Mouse (Mus musculus): ENCODE data around the gene Arhgef39. TPM values are rescaled to one million over a fixed set of nuclear protein-coding genes. Genes with fewer than 3 reads are reported as not detected.
A peak's percentile ranks its signal among the peaks of the same experiment; 100 is the strongest.

Arhgef39 gene
- polyA plus RNA-seq, 1 experiment from 2014 or later: 35.2 TPM

DNA sequence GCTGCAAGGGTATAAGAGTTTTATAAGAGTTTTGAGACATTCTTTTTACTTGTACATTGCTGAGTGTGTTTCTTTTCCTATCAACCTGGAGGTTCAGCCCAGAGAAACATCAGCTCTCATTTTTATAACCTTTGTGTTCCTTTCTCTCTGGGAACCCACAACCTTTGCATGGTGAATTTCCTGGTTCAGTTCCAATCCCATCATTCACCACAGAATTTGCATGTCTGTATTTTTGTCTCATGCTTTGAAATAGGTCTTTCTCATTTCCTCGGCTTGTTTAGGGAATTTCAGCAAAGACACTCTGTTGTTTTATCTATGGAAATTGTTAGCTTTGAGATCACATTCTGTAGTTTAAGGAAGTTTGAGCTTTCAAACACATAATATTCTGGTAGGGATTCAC lies 25.9 kb downstream of the Arhgef39 start:
- 78% methylated on average over 1 of the region's 1 CpGs for WGBS
- Histone ChIP-seq H3K4me3 (no peak overlapping the region), H3K4me2 (no peak overlapping the region), H3K27me3 (no peaks in the 10 kb centered on the region), H3K27ac (no peak overlapping the region), H3K4me1 (peaks cover 5% of the 10 kb centered on the region), H3K36me3 (no peaks in the 10 kb centered on the region), H3K9ac (no peak overlapping the region), H3K9me3 (no peaks in the 10 kb centered on the region)
- ATAC-seq (ENCODE audit: insufficient number of reproducible peaks, low FRiP score, low TSS enrichment, low read depth): no peak

DNA sequence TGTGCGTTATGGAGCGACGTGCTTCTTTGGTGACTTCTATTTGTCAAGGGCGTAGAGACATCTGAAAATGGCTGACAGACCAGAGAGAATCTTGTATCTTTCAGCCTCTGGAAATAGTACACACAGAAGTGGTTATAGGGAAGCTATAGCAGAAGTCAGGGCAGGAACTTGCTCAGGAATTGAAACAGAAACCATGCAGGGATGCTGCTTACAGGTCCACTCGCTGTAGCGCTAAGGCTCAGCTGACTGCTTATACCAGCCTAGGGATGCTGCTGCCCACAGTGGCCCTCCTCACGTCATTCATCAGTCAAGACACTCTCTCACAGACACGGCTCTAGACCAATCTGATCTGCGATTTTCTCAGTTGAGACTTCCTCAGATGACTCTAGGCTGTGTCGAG lies 29.2 kb downstream of the Arhgef39 start:
- no peaks in the 10 kb centered on the region for H3K9me3 ChIP-seq
- H3K27me3 ChIP-seq: no peaks in the 10 kb centered on the region
- no peak for ATAC-seq (ENCODE audit: insufficient number of reproducible peaks, low FRiP score, low TSS enrichment, low read depth)
- H3K4me2 ChIP-seq: no peak overlapping the region
- no peak overlapping the region for H3K4me3 ChIP-seq
- H3K4me1 ChIP-seq: no peaks in the 10 kb centered on the region
- WGBS: 86% methylated on average over 10 of the region's 10 CpGs
- H3K27ac ChIP-seq: no peak overlapping the region
- no peaks in the 10 kb centered on the region for H3K36me3 ChIP-seq
- H3K9ac ChIP-seq: no peak overlapping the region

DNA sequence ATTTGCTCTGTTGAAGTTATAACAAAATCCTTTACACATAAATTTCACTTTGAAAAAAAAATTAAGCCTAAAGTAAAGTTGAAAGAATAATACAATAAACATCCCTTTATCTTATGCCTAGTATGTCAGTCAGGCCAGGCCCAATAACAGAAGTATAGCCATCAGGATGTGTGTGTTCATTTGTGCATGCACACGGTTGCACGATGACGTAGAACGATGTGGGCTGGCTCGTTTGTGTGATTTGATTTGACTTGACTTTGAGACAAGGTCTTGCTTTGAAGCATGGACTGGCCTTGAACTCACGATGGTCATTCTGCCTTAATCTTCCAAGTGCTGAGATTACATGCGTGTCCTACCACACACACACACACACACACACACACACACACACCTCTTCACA lies 32.6 kb downstream of the Arhgef39 start:
- no peaks in the 10 kb centered on the region for H3K36me3 ChIP-seq
- no peak for ATAC-seq (ENCODE audit: insufficient number of reproducible peaks, low FRiP score, low TSS enrichment, low read depth)
- no peaks in the 10 kb centered on the region for H3K4me1 ChIP-seq
- H3K4me3 ChIP-seq: no peak overlapping the region
- no peaks in the 10 kb centered on the region for H3K27me3 ChIP-seq
- WGBS: 86% methylated on average over 7 of the region's 7 CpGs
- H3K9ac ChIP-seq: no peak overlapping the region
- H3K27ac ChIP-seq: no peak overlapping the region
- no peak overlapping the region for H3K4me2 ChIP-seq
- no peaks in the 10 kb centered on the region for H3K9me3 ChIP-seq

DNA sequence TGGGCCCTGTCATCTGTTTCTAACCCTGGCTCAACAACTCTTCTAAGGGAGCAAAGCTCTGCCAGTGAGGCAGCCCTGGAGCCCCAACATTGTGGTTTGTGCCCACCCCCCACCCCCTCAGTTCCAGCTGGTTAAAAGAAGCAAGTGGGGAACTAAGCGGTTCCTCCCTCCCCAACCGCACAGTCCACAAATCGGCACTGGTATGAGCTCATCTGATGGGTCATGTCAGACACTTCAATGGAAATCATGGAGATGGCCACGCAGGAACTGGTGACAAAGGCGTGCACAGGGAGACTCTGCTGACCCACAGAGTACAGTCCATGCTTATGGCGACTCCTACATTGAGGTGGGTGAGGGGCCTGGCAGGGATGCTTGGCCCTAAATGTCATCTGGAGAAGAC lies 33.6 kb downstream of the Arhgef39 start:
- no peak for ATAC-seq (ENCODE audit: insufficient number of reproducible peaks, low FRiP score, low TSS enrichment, low read depth)
- Histone ChIP-seq H3K4me3 (no peak overlapping the region), H3K4me1 (no peaks in the 10 kb centered on the region), H3K9ac (no peak overlapping the region), H3K9me3 (no peaks in the 10 kb centered on the region), H3K27me3 (no peaks in the 10 kb centered on the region), H3K27ac (no peak overlapping the region), H3K36me3 (no peaks in the 10 kb centered on the region), H3K4me2 (no peak overlapping the region)
- WGBS: 86% methylated on average over 6 of the region's 6 CpGs

DNA sequence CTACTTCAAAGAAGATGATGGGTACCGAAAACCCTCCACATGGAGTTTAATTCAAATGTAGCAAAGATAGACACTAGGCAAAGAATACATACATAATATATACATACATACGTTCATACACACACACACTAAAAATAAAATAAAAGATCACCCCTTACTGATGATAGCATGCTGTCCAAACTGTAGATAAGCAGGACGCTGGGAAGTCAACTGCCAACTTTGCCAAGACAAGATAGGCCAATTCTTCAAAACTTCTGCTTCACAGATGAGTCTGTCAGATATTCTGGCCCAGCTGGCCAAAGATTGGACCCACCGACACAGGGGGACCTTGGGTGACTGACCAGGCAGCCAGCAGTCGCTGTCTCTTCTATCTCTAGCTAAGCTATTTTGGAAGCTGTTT lies 36.4 kb downstream of the Arhgef39 start:
- no peaks in the 10 kb centered on the region for H3K27me3 ChIP-seq
- no peak for ATAC-seq (ENCODE audit: insufficient number of reproducible peaks, low FRiP score, low TSS enrichment, low read depth)
- H3K9me3 ChIP-seq: no peaks in the 10 kb centered on the region
- H3K9ac ChIP-seq: no peak overlapping the region
- H3K4me3 ChIP-seq: no peak overlapping the region
- H3K4me2 ChIP-seq: no peak overlapping the region
- no peaks in the 10 kb centered on the region for H3K4me1 ChIP-seq
- 88% methylated on average over 5 of the region's 5 CpGs for WGBS
- no peak overlapping the region for H3K27ac ChIP-seq
- H3K36me3 ChIP-seq: no peaks in the 10 kb centered on the region

DNA sequence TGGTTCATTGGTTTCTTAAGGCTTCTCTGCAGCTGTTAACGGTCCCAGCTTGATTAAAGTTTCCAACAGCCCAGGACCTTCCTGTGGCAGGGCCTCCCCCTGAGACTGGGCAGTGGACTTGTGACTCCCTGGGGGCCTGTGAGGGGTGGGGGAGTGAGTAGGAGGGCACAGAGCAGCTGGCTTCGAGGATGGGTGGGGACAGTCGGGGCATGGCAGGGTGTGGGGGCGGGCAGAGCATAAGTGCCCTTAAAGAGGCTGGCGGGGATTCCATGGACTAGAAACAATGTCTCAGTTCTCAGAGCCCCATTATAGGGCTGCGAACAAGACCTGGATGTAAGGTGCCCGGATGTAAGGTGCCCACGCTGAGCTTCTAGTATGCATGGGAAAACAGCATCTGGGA lies 42.4 kb downstream of the Arhgef39 start:
- H3K27me3 ChIP-seq: peaks cover 29% of the 10 kb centered on the region
- no peaks in the 10 kb centered on the region for H3K36me3 ChIP-seq
- no peak overlapping the region for H3K4me3 ChIP-seq
- no peak overlapping the region for H3K4me2 ChIP-seq
- 25% methylated on average over 8 of the region's 8 CpGs for WGBS
- peaks cover 19% of the 10 kb centered on the region for H3K4me1 ChIP-seq
- H3K9ac ChIP-seq: no peak overlapping the region
- H3K27ac ChIP-seq: no peak overlapping the region
- ATAC-seq (ENCODE audit: insufficient number of reproducible peaks, low FRiP score, low TSS enrichment, low read depth): no peak
- no peaks in the 10 kb centered on the region for H3K9me3 ChIP-seq

DNA sequence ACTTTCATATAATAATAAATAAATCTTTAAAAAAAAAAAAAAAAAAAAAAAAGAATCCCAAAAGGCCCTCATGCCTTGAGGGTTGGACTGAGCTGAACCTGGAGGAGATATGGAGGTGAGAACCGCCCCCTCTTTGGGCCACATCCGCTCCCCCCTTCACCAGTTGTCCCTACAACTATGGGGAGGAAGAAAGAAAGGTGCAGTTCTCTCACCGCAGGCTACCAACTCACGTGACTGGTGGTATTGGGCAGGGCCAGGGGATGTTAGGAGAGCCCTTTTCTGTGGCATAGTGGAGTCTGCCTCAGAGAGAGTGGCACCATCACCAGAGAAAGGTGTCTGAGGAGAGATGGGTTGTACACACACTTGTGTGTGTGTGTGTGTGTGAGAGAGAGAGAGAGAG lies 43.0 kb downstream of the Arhgef39 start:
- peaks cover 19% of the 10 kb centered on the region for H3K4me1 ChIP-seq
- ATAC-seq (ENCODE audit: insufficient number of reproducible peaks, low FRiP score, low TSS enrichment, low read depth): no peak

DNA sequence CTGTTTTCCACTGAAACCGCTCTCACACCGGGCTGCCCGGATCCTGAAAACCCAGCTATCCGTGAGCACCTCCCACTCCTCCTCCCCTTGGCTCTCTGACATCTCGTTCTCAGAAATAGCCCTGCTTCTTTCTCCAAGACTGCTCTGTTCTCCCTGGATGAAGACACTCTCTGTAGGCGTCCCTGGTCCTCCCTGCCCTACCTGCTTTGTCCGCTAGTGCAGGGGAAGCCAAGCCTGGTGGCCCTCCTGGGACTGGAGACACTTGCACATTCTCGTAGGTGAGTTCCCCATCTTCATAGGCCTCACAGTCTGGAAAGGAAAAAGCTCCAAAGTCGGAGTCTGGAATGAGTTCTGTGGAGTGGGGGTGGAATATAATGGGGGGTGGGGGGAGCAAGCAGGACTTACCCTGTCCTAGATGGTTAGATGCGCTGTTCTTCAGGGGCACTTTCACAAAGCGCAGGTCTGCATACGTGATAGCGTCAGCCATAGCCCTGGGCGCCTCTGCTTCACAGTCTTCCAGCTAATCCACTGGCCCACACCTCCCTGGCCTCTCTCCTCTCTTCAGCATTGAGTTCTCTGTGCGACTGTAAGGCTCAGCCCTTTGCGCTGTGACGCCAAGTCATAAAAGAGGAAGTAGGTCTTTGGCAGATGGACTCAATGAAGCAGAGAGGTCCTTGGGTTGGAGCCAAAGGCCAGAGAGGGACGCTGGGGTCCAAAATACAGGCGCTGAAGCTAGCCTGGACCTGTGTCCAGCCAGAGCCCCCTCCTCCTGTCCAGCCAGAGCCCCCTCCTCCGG lies 45.3 kb downstream of the Arhgef39 start, which contains the start of gene Cd72:
TSS of gene Cd72 (minus strand) at position 588 of the 796 bp plus-strand sequence.
- Histone ChIP-seq H3K36me3 (no peaks in the 10 kb centered on the region), H3K9ac (no peak within 1 kb of the TSS), H3K4me1 (peaks cover 22% of the 10 kb centered on the region), H3K27ac (no peak within 1 kb of the TSS), H3K4me2 (peak within 1 kb of the TSS; percentile 44), H3K9me3 (no peaks in the 10 kb centered on the region), H3K27me3 (peaks cover 30% of the 10 kb centered on the region), H3K4me3 (peak within 1 kb of the TSS; percentile 22)
- ATAC-seq (ENCODE audit: insufficient number of reproducible peaks, low FRiP score, low TSS enrichment, low read depth): no peak
- 27% methylated on average over 20 of the region's 20 CpGs for WGBS

More for the DNA sequence above, 43.0 kb downstream of the Arhgef39 start:
- peaks cover 30% of the 10 kb centered on the region for H3K27me3 ChIP-seq
- H3K4me2 ChIP-seq: no peak overlapping the region
- H3K27ac ChIP-seq: no peak overlapping the region
- H3K9me3 ChIP-seq: no peaks in the 10 kb centered on the region
- H3K4me3 ChIP-seq: no peak overlapping the region
- H3K9ac ChIP-seq: no peak overlapping the region
- H3K36me3 ChIP-seq: no peaks in the 10 kb centered on the region
- WGBS: 20% methylated on average over 4 of the region's 4 CpGs

DNA sequence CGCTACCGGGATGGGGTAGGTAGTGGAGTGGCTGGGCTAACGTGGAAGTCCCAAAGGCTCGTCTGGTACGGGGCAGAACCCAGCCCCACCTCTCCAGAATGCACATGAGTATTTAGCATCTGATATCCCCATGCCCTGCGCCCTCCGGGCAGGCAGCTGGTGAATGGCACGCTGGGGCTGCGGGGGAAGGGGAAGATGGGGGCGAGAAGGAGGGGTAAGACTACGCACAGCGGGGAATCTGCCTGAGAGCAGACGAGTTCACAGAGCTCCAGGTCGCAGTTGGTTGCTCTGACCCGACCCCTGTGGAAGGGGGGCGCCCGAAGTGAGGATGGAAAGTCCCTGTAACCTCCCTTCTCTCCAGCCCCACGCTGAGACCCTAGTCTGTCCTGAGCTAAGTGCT lies 46.1 kb downstream of the Arhgef39 start:
- peaks cover 30% of the 10 kb centered on the region for H3K27me3 ChIP-seq
- H3K9ac ChIP-seq: no peak overlapping the region
- H3K27ac ChIP-seq: no peak overlapping the region
- H3K9me3 ChIP-seq: no peaks in the 10 kb centered on the region
- peak overlapping the region; percentile 22 for H3K4me3 ChIP-seq
- ATAC-seq (ENCODE audit: insufficient number of reproducible peaks, low FRiP score, low TSS enrichment, low read depth): no peak
- H3K36me3 ChIP-seq: peaks cover 2% of the 10 kb centered on the region
- H3K4me1 ChIP-seq: peaks cover 22% of the 10 kb centered on the region
- WGBS: under 1% methylated on average over 18 of the region's 18 CpGs
- H3K4me2 ChIP-seq: peak overlapping the region; percentile 44

DNA sequence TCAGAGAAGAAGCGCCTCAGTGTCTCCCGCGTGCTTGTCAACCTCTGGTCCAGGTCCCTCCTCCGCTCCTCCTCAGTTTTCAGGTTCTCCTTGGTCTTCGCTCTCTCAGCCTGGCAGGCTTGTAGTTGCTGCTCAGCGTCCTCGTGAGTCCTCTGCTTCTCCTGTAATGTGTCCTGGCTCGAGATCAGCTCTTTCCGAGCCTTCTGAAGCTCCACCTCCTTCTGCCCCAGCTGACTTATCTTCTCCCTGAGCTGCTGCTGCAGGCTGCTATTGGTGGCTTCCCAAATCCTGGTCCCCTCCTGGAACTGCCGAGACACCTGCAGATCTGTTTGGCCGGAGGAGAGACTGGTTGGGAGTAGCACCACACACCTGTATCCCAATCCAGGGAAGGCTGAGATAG lies 47.2 kb downstream of the Arhgef39 start:
- H3K4me2 ChIP-seq: no peak overlapping the region
- H3K4me1 ChIP-seq: peaks cover 24% of the 10 kb centered on the region
- H3K9me3 ChIP-seq: no peaks in the 10 kb centered on the region
- H3K27ac ChIP-seq: no peak overlapping the region
- ATAC-seq (ENCODE audit: insufficient number of reproducible peaks, low FRiP score, low TSS enrichment, low read depth): no peak
- no peak overlapping the region for H3K9ac ChIP-seq
- no peak overlapping the region for H3K4me3 ChIP-seq
- peaks cover 13% of the 10 kb centered on the region for H3K36me3 ChIP-seq
- H3K27me3 ChIP-seq: peaks cover 30% of the 10 kb centered on the region
- 48% methylated on average over 11 of the region's 11 CpGs for WGBS

DNA sequence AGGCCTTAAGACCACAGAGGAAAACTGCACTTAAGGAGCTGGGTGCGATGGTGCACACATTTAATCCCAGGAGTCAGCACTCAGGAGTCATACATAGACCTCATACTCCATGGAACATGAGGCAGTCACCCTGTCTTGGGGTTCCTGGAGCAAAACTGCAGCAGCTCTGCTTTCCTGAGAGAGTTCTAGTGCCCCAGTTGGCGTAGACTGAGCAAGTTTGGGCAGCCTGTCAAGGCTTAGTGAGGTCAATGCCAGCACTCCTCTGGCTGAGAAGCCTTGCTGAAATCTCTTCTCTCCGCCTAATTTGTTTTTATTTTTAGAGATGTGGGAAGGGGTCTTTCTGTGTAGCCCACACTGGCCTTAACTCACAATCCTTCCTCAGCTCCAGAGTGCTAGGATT lies 50.9 kb downstream of the Arhgef39 start:
- Histone ChIP-seq H3K9ac (no peak overlapping the region), H3K9me3 (no peaks in the 10 kb centered on the region), H3K27ac (no peak overlapping the region), H3K4me1 (peaks cover 34% of the 10 kb centered on the region), H3K4me2 (no peak overlapping the region), H3K27me3 (peaks cover 16% of the 10 kb centered on the region), H3K36me3 (peaks cover 37% of the 10 kb centered on the region), H3K4me3 (no peak overlapping the region)
- ATAC-seq (ENCODE audit: insufficient number of reproducible peaks, low FRiP score, low TSS enrichment, low read depth): no peak
- 92% methylated on average over 3 of the region's 3 CpGs for WGBS

DNA sequence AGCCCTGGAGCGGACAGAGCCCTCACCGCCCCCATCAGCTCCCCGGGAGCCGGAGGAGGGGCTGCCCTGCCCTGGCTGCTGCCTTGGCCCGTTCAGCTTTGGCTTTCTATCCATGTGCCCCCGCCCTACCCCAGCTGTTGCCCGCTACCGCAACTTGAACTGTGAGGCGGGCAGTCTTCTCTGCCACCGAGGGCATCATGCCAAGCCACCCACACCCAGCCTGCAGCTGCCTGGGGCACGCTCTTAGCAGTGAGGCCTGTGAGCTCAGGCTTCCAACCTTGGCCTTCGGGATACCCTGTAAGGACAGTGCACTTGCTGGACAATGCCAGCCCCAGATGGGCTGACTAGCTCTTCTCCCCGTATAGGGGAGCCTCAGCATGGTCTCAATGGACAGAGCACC lies 52.2 kb downstream of the Arhgef39 start:
- Histone ChIP-seq H3K36me3 (peaks cover 37% of the 10 kb centered on the region), H3K9me3 (no peaks in the 10 kb centered on the region), H3K4me1 (peaks cover 28% of the 10 kb centered on the region), H3K9ac (no peak overlapping the region), H3K4me3 (no peak overlapping the region), H3K27ac (no peak overlapping the region), H3K4me2 (no peak overlapping the region), H3K27me3 (peaks cover 3% of the 10 kb centered on the region; the same call in 1 of the 2 replicates)
- 74% methylated on average over 13 of the region's 13 CpGs for WGBS
- ATAC-seq (ENCODE audit: insufficient number of reproducible peaks, low FRiP score, low TSS enrichment, low read depth): no peak
